Mouse (Mus musculus): ENCODE data around the gene Actr2.

DNA sequence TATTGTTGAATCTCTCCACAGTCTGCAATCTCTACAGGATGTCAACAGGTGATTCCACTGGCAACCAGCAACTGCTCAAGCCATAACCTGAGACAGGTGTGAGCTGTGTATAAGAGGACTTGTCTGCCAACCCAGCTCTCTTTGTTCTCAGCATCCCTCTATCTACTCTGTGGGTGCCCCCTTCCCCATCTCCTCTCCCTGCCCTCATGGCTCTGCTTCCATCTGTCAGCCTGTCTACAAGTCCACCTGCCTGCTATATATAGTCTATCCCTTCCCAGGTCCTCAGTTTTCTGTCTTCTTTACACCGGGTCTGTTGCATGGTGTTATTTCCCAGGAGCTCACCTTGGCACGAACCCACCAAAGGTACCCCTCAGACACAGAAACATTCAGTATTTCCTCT is 47.8 kb downstream of the Actr2 start:
- no peak for TF ChIP-seq EP300 (optimal IDR thresholded peaks at IDR 0.05)
- TF ChIP-seq CTCF (IDR thresholded peaks at IDR 0.05; ENCODE audit: low read depth), result no peak
